25 mouse cellular contexts compared by ENCODE assay signal in the genomic region with DNA sequence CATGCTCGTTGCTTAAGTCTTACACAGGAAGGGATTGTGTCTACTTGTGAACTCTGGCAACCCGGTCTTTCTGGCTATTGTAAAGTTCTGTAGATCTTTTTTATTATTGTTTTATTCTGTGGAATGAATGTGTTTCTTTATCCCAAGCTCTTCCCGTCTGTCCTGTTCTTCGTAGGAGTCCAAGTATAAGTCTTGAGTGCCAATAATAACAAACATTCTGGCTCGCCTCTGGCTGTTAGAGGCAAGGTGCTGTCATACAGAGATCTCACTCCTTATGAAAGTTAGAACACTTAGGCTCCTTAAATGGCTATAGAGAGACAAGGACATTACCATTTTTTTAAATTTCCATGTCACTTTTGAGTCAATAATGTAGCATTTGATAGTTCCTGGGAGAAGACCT. TPM values are rescaled to one million over a fixed set of nuclear protein-coding genes. Genes with fewer than 3 reads are reported as not detected.
DNase-seq lines count a peak whose midpoint lies in the region; ATAC-seq lines count a peak whose summit lies in the region.
"Had no signal": no experiment of that assay in that cellular context is flagged by ENCODE, and none has a peak within 500 bp of the region (broad histone marks: within the 10 kb centered on the region; RNA-seq: fewer than 3 reads in every experiment).

No protein-coding gene starts in this region.

- no peak overlapping the region for H3K4me3 ChIP-seq in embryonic facial prominence, embryonic 14.5 days (ENCODE audit: low read depth, low read length)
- H3K4me3 ChIP-seq in embryonic facial prominence, embryonic 10.5 days, result no peak overlapping the region
- H3K4me3 ChIP-seq in heart, embryonic 12.5 days, result no peak overlapping the region
- H3K4me3 ChIP-seq: forebrain, embryonic 12.5 days; hindbrain, embryonic 13.5 days; liver, embryonic 13.5 days; lung, embryonic 15.5 days; midbrain, embryonic 15.5 days; neural tube, embryonic 12.5 days had no signal

- no peaks in the 10 kb centered on the region for H3K9me3 ChIP-seq in embryonic facial prominence, embryonic 14.5 days (ENCODE audit: control insufficient read depth, low read length)
- no peaks in the 10 kb centered on the region for H3K9me3 ChIP-seq in embryonic facial prominence, embryonic 10.5 days
- H3K9me3 ChIP-seq in heart, embryonic 12.5 days (replicated peaks), result no peaks in the 10 kb centered on the region
- H3K9me3 ChIP-seq: forebrain, embryonic 12.5 days; hindbrain, embryonic 13.5 days; liver, embryonic 13.5 days; lung, embryonic 15.5 days; midbrain, embryonic 15.5 days; neural tube, embryonic 12.5 days had no signal

- H3K9ac ChIP-seq in embryonic facial prominence, embryonic 14.5 days (ENCODE audit: low read depth, low read length), result no peak overlapping the region
- H3K9ac ChIP-seq in heart, embryonic 12.5 days, result no peak overlapping the region
- H3K9ac ChIP-seq: forebrain, embryonic 12.5 days; hindbrain, embryonic 13.5 days; liver, embryonic 13.5 days; lung, embryonic 15.5 days; midbrain, embryonic 15.5 days; neural tube, embryonic 12.5 days had no signal

- DNase-seq in embryonic facial prominence, embryonic 14.5 days (ENCODE audit: low spot score), result peak; percentile 79
- DNase-seq in embryonic facial prominence, embryonic 10.5 days (ENCODE audit: low spot score), result no peak
- no peak for DNase-seq in heart, postnatal 25 days (ENCODE audit: low spot score)
- DNase-seq in lung, postnatal 36 days, result peak; percentile 51
- no peak for DNase-seq in lung, postnatal 10 days
- no peak for DNase-seq in urinary bladder, adult 18-20 months (ENCODE audit: low spot score in 2 of 2)
- no peak for DNase-seq in embryo, embryonic 11 days
- DNase-seq: adrenal gland, postnatal 36 days; cerebellum, adult 9-11 months; kidney, postnatal 36 days; layer of hippocampus, postnatal 36 days; liver, embryonic 13.5 days; retina, postnatal 1 day; right cerebral cortex, postnatal 25 days; spleen, adult 18-20 months had no signal

- H3K27me3 ChIP-seq in embryonic facial prominence, embryonic 14.5 days (replicated peaks; ENCODE audit: control insufficient read depth, insufficient read depth, low read length), result no peaks in the 10 kb centered on the region
- no peaks in the 10 kb centered on the region for H3K27me3 ChIP-seq in embryonic facial prominence, embryonic 10.5 days (replicated peaks; ENCODE audit: low read depth, poor library complexity, severe bottlenecking)
- no peaks in the 10 kb centered on the region for H3K27me3 ChIP-seq in heart, embryonic 12.5 days (replicated peaks)
- H3K27me3 ChIP-seq: forebrain, embryonic 12.5 days; hindbrain, embryonic 13.5 days; liver, embryonic 13.5 days; lung, embryonic 15.5 days; midbrain, embryonic 15.5 days; neural tube, embryonic 12.5 days had no signal

- H3K27ac ChIP-seq in embryonic facial prominence, embryonic 14.5 days (replicated peaks; ENCODE audit: low read depth, low read length), result no peak overlapping the region
- no peak overlapping the region for H3K27ac ChIP-seq in embryonic facial prominence, embryonic 10.5 days (replicated peaks)
- peak overlapping the region; percentile 57; the same call in 1 of the 2 replicates for H3K27ac ChIP-seq in heart, embryonic 12.5 days (ENCODE audit: poor library complexity, severe bottlenecking)
- H3K27ac ChIP-seq: forebrain, embryonic 12.5 days; hindbrain, embryonic 13.5 days; liver, embryonic 13.5 days; lung, embryonic 15.5 days; macrophage; midbrain, embryonic 15.5 days; neural tube, embryonic 12.5 days had no signal

- no peak for ATAC-seq in embryonic facial prominence, embryonic 14.5 days (ENCODE audit: low read depth)
- 0 out of 2 replicates have a peak, but pooled peaks have one; percentile 48 for ATAC-seq in heart, embryonic 12.5 days (ENCODE audit: insufficient number of reproducible peaks, low FRiP score)
- ATAC-seq: CD4-positive, CD25-positive, alpha-beta regulatory T cell, adult 4 months; midbrain, embryonic 15.5 days had no signal

- H3K4me1 ChIP-seq in embryonic facial prominence, embryonic 14.5 days (ENCODE audit: control insufficient read depth, insufficient read depth, low read length), result no peaks in the 10 kb centered on the region
- H3K4me1 ChIP-seq in embryonic facial prominence, embryonic 10.5 days, result peaks cover 9% of the 10 kb centered on the region
- H3K4me1 ChIP-seq in heart, embryonic 12.5 days (replicated peaks), result no peaks in the 10 kb centered on the region
- H3K4me1 ChIP-seq: forebrain, embryonic 12.5 days; liver, embryonic 13.5 days; lung, embryonic 15.5 days; midbrain, embryonic 15.5 days; neural tube, embryonic 12.5 days had no signal

- intact Hi-C loops in heart, postnatal 25 days (cut with DNase I), result no loop called here

- no peak overlapping the region for H3K4me2 ChIP-seq in embryonic facial prominence, embryonic 14.5 days (ENCODE audit: low read depth, low read length)
- H3K4me2 ChIP-seq in heart, embryonic 12.5 days, result no peak overlapping the region
- H3K4me2 ChIP-seq: forebrain, embryonic 12.5 days; hindbrain, embryonic 13.5 days; liver, embryonic 13.5 days; lung, embryonic 15.5 days; midbrain, embryonic 15.5 days; neural tube, embryonic 12.5 days had no signal

- 64% methylated on average over 5 of the region's 5 CpGs for WGBS in embryonic facial prominence, embryonic 14.5 days
- 82% methylated on average over 5 of the region's 5 CpGs for WGBS in embryonic facial prominence, embryonic 10.5 days
- 55% methylated on average over 5 of the region's 5 CpGs for WGBS in heart, embryonic 12.5 days

- no peaks in the 10 kb centered on the region for H3K36me3 ChIP-seq in embryonic facial prominence, embryonic 14.5 days (ENCODE audit: control insufficient read depth, insufficient read depth, low read length)
- H3K36me3 ChIP-seq in embryonic facial prominence, embryonic 10.5 days (replicated peaks), result no peaks in the 10 kb centered on the region
- H3K36me3 ChIP-seq in heart, embryonic 12.5 days, result no peaks in the 10 kb centered on the region
- H3K36me3 ChIP-seq: forebrain, embryonic 12.5 days; liver, embryonic 13.5 days; lung, embryonic 15.5 days; midbrain, embryonic 15.5 days; neural tube, embryonic 12.5 days had no signal

RNA-seq across cellular contexts. Expression of a gene that starts 4.6 kb away (rescaled TPM):
- 17.6 and 17.9 TPM in 2 replicates for polyA plus RNA-seq in embryonic facial prominence, embryonic 14.5 days (2014; fragmentation: Nextera tagmentation; extraction: Ambion mirVana)
- 0.25 TPM in 1 of 2 replicates, not detected in the other for polyA plus RNA-seq in embryonic facial prominence, embryonic 10.5 days (2016; fragmentation: Nextera tagmentation; extraction: Ambion mirVana)
- polyA plus RNA-seq in heart, embryonic 12.5 days (2016; fragmentation: Nextera tagmentation; extraction: Ambion mirVana), result 0.23 and 0.26 TPM in 2 replicates
- not detected for total RNA-seq in heart, postnatal 25 days (2021)
- total RNA-seq: gastrocnemius, adult 8-10 months had no signal
- polyA plus RNA-seq: CD4-positive, CD25-positive, alpha-beta regulatory T cell, adult 4 months; embryonic facial prominence, embryonic 11.5 days; liver, embryonic 13.5 days; macrophage had no signal

RNA-seq across cellular contexts. Expression of a gene that starts 41.5 kb away (rescaled TPM):
- polyA plus RNA-seq in embryonic facial prominence, embryonic 14.5 days (2014; fragmentation: Nextera tagmentation; extraction: Ambion mirVana), result 10.2 and 14.1 TPM in 2 replicates
- polyA plus RNA-seq in embryonic facial prominence, embryonic 10.5 days (2016; fragmentation: Nextera tagmentation; extraction: Ambion mirVana), result 3.1 and 4.3 TPM in 2 replicates
- 3.0 and 4.9 TPM in 2 replicates for polyA plus RNA-seq in heart, embryonic 12.5 days (2016; fragmentation: Nextera tagmentation; extraction: Ambion mirVana)
- 1 to 10 TPM; 1.0 to 1.6 TPM for total RNA-seq in heart, postnatal 25 days (2021)

Comparison
In these comparisons a context has a peak if more than half of its experiments do, and no peak if none do; other contexts are left out.
1. DNase-seq: peak in embryonic facial prominence, embryonic 14.5 days (single experiment) and lung, postnatal 36 days (single experiment); none in embryonic facial prominence, embryonic 10.5 days (single experiment), heart, postnatal 25 days (single experiment), lung, postnatal 10 days (single experiment), urinary bladder, adult 18-20 months (0 of 2) and embryo, embryonic 11 days (single experiment).
2. RNA of a gene that starts 4.6 kb away (polyA plus RNA-seq): 17.6 to 17.9 TPM in embryonic facial prominence, embryonic 14.5 days; 0.23 to 0.26 TPM in heart, embryonic 12.5 days and 0.25 TPM in embryonic facial prominence, embryonic 10.5 days; every median in the first group is over 10 times any median in the second.